Mouse (Mus musculus): ENCODE measurements around the gene Esp34. TPM values are rescaled to one million over a fixed set of nuclear protein-coding genes. Genes with fewer than 3 reads are reported as not detected.

Gene Esp34
- polyA plus RNA-seq (2012; rRNA removed): not detected in 2 replicates

DNA sequence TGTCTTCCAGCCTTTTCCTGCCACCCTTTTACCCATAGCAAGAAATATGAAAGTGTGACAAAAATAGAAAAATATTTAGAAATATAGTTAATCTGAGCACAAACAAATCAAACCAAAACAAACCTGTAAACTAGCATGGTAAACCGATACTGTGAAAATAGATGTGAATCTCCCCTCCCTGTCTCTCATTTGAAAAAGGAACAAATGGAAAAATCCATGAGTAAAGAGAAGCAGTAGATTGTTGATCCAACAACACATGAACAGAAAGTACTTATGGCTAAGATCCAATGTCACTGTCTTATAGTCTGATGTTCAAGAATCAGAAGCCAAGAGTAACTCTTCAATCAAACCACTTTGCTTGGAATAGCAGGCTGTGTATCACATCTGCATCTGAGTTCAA lies at the start of gene Esp34:
Gene Esp34 (plus strand): TSS at position 301 of the 400 bp plus-strand sequence.

Other genes starting within 250 kb of the Esp34 start
- gene Olfr137, start 246.6 kb upstream of the Esp34 start, polyA plus RNA-seq (2012; rRNA removed): not detected in 2 replicates
- gene Olfr136, start 224.4 kb upstream of the Esp34 start, polyA plus RNA-seq (2012; rRNA removed): not detected in 2 replicates
- gene Esp36, start 134.0 kb upstream of the Esp34 start, polyA plus RNA-seq (2012; rRNA removed): not detected in 2 replicates
- not detected in 2 replicates for gene Esp31, start 85.3 kb downstream of the Esp34 start, polyA plus RNA-seq (2012; rRNA removed)

Measured in central nervous system, embryonic 18 days (tissue).